Mouse (Mus musculus): ENCODE measurements around the gene Igf1r.

Igf1r gene

DNA sequence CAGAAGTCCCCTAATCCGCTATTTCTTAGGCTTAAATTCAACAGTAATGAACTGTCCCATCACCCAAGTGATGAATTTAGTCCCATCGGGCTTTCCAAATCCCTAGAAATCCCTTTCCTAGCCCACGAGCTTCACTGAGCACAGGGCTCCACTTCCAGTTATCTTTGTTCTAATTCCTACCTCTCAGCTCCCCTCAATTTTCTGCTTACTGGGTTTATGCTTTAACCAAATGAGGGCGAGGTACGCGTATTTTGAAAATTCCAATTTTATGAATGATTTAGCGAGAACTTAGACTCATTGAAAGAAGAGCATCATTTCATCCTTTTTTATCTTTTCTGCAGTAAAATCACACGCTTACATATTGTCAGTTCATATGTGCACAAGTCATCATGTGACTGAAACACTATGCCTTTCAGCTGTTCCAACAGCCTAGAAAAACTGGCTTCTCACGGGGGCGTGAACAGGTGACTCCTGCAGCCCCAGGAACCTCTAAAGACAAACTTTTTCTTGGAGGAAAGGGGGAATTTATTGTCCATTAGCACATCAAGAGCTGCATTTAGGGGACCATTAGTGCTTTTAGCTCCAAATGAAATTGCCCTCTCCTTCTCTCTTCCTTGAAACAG is 100.5 kb downstream of the Igf1r start:
- CTCF ChIA-PET: no interaction called here

DNA sequence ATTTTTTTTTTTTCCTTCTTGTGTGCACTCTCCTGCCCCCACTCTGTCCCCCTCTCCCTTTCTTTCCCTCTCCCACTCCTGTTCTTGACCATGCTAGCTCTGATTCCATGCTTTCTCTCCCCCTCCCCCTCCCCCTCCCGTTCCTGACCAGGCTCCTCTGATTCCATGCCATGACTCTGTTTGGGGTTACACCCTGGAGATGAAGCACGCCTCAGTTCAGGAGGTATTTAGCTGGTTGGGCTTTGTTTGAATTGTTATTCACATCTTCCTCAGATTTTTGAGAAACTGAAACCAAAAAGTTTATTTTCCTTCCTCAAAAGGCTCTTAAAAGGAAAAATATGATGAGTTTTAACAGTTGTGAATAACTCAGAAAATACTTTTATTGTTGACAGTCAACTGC is 101.9 kb downstream of the Igf1r start:
- CTCF ChIA-PET: no interaction called here

DNA sequence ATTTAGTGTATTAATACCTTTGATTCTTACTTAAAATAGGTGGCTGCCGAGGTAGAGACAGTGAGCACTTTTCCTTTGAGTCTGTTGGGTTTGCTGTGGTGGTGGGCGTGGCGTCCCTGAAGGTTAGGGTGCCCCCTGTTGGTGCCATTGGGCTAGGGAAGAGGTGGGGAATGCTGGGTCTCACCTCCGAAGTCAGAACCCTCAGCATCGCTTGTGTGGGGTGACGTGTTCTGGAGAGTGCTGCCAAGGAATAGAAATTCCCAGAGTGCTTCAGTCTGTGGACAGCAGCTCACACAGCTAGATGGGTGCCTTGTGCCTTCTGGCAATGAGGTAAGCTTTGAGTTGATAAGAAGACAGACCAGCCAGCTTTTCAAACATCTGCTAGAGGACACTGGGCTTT is 102.3 kb downstream of the Igf1r start:
- CTCF ChIA-PET: no interaction called here

DNA sequence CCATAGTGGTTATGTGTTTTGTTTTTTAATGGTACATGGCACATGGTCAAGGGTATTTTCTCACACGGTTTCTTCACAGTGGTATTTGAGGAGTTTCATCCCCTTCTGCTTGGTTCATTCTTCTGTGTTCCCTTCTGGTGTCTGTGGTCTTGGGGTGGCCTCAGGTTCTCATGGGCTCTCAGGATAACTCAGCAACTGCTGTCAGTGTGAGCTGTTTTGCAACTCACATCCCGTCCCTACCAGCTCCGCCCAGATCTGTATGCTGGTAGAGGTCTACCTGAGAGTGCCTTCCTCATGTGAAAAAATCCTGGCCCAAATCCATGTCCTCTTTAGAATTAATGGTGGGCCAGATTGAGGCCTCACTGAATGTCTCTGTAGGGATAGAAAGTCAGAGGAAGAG is 104.4 kb downstream of the Igf1r start:
- CTCF ChIA-PET: no interaction called here

DNA sequence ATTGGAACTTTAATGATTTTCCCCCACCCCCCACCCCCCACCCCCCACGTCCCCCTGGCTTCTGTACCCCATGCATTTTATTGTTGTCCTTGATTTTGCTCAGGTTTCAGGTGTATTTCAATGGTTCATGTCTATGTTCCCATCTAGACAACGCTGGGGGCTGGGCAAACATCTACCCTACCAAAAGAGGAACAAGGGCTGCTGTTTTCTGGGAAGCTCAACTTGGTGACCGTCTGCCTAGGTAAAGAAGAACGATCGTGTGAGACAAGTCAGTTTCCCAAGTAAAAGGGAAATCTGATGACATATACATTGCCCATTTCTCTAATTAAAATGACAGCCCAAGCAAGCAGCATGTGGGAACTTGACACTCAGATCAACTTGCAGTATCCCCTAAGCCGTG is 107.1 kb downstream of the Igf1r start:
- CTCF ChIA-PET: no interaction called here

DNA sequence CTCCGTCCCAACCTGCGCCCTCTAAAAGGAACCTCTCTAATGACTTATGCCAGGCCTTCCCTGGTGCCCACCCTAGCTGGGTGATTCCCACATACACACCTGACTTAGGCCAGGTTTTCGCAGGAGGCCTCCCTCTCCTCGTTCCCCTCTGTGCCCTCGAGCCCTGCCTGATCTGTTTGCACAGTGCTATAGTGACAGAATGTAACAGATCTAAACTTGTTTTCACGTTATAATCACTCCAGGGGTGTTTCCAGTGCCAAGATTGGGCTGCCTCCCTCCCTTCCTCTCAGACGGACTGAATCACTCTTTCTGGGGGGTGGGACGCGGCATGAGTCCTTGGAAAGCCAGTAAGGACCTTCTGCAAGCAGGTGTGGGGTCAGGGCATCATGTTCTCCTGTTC is 108.8 kb downstream of the Igf1r start:
- CTCF ChIA-PET: no interaction called here

DNA sequence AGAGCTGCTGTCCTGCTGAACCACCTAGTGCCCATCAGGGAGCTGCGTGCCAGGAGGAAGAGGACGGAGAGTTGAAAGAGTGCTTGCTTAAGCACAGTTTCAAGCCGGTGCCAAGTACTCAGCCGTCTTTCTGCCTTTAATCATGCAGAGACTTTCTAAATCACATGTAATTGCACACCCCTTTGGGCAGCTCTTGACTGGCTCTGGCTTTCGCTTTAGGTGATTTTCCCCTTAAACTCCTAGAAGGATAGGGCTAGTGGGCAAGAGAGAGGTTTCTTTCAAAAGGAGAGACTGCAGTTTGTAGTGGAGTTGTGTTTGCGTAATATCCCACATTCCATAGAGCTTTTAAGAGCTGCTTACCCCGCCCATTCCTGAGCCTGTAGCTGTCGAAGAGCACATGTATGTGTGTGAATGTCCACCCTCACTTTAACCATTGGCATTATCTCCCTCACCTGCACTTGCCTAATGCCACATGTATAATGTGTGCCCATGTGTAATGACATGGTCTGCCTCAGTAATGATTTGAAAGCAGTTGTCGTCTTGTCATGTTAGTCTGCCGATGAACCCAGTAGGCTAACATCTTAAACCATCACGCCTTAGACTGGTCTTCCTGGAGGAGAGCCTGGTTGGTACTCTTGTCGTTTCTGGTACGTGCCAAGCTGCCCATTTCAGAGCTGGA is 109.7 kb downstream of the Igf1r start:
- CTCF ChIA-PET: no interaction called here

DNA sequence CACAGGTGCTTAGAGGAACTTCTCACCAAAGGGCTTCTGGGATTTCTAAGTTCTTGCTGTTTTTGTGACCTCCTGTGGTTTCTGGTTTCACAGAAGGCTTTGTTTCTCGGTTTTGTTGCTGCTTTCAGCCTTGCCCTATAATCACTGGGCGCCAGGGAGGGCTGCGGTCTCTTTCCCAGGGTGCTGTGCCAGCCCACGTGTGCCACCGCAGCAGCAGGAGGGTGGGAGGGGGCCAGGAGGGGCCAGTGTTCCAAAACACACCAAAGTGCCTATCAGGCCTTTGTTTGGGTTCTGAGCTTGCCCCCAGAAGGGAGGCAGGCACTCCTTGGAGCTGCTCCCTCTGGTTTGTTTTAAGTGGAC is 110.2 kb downstream of the Igf1r start:
- CTCF ChIA-PET: no interaction called here

DNA sequence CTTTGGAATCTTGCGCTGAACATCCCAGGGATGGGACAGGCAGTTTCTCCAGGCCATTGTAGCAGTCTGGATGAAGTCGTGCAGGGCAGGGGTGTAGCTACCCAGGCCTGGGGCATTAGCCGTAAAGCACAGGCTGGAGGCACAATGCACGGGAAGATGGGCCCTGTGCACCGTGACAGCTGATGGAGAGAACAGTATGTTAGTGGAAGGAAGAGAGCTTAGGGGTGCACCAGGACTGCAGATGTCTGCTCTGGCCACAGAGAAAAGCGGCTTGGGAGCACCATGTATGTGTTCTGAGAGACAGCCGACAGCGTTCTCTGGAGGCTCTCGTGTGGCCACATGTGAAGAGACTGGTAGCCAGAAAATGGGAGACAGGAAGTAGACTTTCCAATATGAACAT is 111.1 kb downstream of the Igf1r start:
- CTCF ChIA-PET: no interaction called here

DNA sequence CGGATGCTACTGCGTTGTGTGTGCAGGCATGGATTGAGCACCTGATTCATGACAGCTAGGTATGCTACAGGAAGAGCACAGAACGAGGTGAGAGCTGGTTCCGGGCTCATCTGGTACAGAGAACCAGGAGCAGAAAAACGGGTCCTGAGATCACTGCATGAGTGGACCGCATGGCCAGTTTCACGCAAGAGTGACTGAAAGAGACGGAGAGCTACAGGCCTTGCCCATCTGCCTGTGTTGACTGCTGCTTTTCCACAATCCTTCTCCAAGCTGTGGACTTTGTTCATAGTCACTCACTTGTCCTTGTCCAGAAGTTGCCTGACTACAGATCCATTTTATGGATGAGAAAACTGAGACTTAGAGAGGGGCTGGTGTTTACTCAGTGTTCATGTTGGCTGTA is 111.5 kb downstream of the Igf1r start:
- CTCF ChIA-PET: no interaction called here

DNA sequence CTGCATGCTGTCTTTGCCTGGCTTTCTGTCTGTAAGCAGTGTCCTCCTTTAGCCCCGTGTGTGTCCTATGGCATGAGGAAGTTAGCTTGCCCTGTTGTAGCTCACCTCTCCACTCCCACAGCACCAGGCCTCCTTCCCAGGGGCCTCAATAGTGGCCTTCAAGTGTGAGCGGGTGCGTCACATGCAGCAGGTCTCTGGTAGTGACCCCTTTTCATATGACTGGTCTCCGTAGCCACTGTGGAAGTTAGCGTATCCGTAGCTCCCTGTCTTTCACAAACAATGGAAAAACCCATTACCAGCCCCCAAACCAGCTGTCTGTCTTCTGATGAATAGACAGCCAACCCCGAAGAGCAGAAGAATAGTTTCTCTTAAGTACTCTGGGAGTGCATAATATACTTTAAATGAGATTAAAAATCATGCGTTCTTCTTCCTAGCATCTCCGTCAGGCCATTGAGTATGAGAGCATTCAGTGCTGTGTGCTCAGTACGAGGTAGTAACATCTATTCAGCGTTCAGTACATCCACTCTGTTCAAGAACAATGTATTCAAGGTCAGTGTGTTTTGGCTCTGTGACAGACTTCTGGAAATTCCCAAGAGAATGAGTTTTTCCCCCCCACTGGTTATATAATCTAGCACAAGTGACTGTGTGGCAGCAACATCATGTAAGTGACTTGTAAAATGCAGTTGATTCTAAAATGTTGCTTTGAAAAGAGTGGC is 112.2 kb downstream of the Igf1r start:
- CTCF ChIA-PET: no interaction called here

DNA sequence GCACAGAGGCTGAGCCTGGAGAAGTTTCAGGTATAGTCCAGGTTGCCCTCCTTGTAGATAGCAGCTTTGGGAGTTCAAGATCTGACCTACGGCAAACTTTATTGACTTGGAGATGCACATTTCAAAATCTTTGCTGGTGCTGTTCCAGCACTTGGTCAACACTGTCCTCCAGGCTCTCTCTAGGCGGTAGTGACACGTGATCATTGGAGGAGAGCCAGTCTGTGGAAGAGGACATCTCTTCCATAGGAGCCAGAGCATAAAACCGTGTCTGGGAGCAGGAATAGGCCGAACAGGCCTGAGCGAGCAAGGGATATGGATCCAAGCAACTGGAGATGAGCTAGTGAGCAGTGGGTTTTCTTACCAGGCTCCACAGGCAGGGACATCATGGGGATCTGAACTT is 113.3 kb downstream of the Igf1r start:
- CTCF ChIA-PET: no interaction called here

DNA sequence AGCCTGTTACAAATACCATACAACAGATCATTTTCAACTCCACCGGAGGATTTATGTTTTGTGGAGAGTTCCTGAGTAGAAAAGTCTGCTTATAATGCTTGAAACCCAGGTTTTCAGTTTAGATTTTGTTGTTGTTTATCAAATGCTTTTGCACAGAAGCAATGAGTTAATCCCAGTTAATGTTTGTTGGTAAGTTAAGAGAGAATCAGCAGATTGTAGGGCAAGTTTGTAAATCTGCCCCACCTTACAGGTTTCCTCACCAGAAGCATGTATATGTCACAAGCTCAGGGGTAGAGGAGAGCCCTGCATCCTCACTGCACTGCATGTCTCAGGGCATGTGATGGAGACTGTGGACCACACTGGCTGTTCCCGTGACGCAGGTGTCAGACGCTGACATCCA is 114.7 kb downstream of the Igf1r start:
- CTCF ChIA-PET: no interaction called here

DNA sequence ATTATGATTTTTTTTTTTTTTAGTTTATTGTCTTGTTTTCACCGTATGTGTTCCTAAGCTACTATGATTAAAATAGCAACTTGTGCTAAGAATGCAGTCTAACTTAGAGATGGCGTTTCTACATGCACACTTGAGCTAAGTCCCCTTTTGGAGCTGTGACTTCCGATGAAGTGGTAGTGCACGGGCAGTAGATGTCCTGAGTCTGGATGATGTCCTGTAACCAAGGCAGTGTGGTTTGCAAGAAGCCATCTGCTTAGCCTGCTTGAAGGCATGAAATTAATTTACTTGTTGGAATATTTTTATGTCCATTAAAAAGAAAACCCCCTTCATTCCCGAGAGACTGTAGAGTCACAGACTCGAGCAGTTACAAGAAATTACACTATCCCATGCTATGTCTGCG is 116.7 kb downstream of the Igf1r start:
- CTCF ChIA-PET: interaction anchor here (0.9 kb wide), 1 partner anchor 12 kb away, joined by 4 read pairs; no protein-coding TSS in a partner anchor

DNA sequence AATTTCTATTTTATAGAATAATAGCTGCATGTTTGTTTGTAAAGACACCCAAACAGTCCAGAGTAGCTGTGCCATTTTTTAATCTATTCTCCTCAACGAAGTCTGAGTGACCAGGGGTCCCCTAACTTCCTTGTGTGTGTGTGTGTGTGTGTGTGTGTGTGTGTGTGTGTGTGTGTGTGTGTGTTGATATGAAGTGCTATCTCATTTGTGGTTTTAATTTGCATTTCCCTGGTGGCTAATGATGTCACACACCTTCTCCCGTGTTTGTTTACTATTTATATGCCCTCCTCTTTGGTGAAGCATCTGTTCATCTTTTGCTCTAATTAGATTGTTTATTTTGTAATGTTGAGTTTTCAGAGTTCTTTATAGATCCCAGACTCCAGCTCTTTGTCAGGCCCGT is 117.4 kb downstream of the Igf1r start:
- CTCF ChIA-PET: no interaction called here

DNA sequence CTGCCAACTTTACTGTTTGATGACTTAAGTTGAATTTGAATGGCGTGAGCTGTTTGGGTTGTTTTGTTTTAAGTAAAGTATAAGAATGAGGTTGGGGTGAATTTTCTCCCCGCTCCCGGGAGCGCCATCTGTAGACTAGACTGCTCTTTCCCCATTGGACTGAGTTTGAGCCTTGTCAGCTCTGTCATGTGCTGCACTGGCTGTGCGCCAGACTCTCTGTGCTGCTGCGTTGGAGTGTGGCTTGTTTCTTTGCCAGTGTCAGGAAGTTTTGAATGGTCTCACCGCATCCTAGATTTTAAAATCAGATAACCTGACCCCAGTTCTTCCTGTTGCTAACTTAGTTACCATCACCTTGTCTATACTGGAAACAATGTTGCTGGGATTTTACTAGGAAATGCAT is 118.0 kb downstream of the Igf1r start:
- CTCF ChIA-PET: no interaction called here

DNA sequence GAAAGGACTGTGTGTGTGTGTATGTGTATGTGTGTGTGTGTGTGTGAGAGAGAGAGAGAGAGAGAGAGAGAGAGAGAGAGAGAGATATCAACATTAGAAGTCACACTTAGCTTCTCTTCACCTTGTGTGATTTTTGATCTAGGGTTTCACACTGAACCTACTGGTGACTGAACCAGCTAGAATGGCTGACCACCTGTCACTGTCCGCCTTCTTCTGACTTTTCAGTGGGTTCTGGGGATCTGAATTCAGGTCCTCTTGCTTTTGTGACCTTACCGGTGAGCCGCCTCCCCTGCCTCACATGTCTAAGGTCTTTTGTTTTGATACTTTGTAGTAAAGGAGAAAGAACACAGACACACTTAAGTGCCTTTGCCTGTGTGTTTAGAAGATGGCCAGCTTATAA is 118.4 kb downstream of the Igf1r start:
- CTCF ChIA-PET: no interaction called here

DNA sequence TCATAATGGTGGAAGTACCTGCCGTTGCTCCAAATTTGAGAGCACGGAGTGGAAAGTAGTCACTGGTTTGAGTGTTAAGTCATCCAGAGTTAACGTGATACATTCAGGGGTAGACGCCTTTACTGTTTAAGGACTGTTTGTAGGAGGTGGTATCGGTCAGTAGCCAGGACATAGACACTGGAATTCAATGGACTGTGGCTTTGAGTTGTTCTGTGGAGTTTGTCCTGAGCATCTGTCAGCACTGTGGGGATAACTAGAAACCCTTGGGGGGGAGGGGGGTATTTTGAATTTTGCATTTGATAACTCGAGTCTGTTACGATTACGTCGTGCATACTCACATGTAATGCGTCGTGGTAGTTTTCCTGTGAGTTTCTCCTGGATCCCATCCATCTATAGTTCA is 119.1 kb downstream of the Igf1r start:
- CTCF ChIA-PET: no interaction called here

DNA sequence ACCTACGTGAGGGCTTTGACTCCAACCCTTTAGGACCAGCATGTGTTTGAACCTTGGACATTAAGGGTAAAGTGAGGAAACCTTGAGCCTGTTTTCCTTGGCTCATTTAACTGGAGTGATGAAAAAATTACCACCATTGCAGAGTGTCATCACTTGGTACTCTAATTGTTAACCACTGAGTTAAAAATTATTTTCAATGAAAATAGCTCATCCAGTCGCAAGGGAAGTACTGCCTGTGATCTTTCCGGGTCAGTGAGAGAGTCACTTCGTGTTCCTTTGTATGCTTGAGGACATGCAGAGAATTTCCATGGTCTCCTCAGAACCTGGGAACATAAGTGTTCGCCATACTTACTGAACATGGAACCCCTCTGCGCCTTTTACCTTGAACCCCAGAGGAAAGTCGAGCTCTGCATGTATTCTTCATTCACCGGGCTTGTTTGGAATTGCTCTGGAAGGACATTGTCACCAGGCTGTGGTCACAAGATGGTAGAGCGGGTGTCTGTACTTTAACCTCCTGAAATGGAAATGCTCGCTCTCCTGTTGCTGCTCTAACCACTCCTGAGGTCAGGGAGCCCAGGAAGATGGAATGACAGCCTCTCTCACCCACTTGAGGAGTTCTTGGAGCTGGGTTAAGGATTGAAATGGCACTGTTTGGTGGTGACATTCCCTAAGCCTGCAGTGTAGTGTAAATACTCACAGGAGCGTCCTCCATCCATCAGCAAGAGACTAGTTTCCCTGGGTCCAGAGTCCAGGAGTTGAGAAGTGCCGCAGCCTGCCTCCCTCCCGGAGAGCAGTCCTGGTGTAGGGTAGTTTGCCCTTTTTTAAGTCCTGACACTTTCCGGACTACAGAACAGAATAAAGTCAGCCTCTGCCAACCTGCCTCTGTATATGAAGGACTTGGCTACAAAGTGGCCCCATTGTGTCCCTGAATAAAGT is 120.2 kb downstream of the Igf1r start:
- CTCF ChIA-PET: no interaction called here

DNA sequence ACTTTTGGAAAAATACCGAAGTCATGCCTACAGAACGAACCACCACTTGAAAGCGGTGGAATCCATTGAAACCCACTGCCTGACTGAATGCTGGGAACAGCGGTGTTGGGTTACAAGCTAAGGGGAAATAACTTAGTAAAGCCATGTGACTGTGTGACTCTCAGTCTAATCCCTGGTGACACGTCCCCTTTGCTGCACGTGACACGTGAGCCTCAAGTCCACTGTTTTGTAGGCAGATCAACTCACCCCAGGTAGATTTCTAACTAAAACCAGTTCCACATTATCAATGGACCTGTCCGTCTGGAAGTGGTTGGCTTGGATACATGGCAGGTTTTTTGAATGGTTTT is 120.8 kb downstream of the Igf1r start:
- CTCF ChIA-PET: no interaction called here

DNA sequence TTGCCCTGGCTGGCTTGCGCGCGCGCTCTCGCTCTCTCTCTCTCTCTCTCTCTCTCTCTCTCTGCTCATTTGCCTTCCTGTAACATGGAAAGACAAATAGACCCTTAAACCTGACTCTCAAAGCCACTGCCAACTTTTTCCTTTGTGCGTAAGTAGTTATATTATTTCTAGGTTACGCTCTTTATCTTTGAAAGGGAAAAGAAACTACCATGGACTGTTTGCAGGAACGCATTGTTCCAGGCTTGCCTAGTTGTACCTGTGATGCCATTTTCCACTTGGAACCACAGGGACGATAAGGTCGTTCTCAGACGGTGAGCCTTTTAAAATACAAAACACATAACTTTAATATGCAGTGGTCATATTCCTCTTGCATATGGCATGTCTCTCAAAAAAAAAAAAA is 122.1 kb downstream of the Igf1r start:
- CTCF ChIA-PET: no interaction called here

DNA sequence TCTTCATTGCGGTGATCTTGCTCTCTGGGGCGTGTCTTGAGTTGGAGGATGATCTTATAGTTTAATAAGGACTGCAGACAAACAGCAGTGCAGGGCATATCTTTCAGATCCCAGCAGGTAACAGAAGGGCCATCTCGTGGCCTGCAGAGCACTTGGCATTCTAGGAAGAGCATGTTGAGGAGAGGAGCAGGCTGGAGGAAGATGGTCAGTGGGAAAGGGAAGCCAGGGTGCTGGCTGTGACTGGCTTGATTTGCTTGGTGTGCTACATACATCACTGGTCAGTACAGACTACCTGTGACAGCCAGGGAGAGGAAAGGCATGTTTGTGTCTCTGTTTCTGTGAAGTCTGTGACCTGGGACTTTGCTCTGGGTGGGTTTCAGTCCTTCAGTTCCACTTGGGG is 122.8 kb downstream of the Igf1r start:
- CTCF ChIA-PET: no interaction called here
